Mouse (Mus musculus) midbrain, embryonic 15.5 days (tissue): ENCODE measurements around the gene Pbsn. TPM values are rescaled to one million over a fixed set of nuclear protein-coding genes. Genes with fewer than 3 reads are reported as not detected.

Source experiments
- ATAC-seq: fragments of 200-750 bp; cut with Nextera tagmentation; replicated peaks from 2 replicates; pipeline ENCODE4 v1.8.0; 2017; ENCODE audit warnings: moderate TSS enrichment
- H3K27ac ChIP-seq: fragments of 300-500 bp; sonication (generic); 2 replicates; pipeline ENCODE4 v1.5.1; 2015; ENCODE audit warnings: mild to moderate bottlenecking, inconsistent platforms
- H3K27me3 ChIP-seq: fragments of 300-500 bp; sonication (generic); replicated peaks from 2 replicates; pipeline ENCODE4 v1.6.1; 2015; ENCODE audit warnings: inconsistent platforms
- H3K36me3 ChIP-seq: fragments of 300-500 bp; sonication (generic); replicated peaks from 2 replicates; pipeline ENCODE4 v1.6.1; 2015; ENCODE audit warnings: inconsistent platforms
- H3K4me1 ChIP-seq: fragments of 300-500 bp; sonication (generic); 2 replicates; pipeline ENCODE4 v1.6.1; 2015; ENCODE audit warnings: inconsistent platforms
- H3K4me2 ChIP-seq: fragments of 300-500 bp; sonication (generic); 2 replicates; pipeline ENCODE4 v1.6.1; 2015; ENCODE audit warnings: inconsistent platforms, mild to moderate bottlenecking, moderate library complexity
- H3K4me3 ChIP-seq: fragments of 300-500 bp; sonication (generic); 2 replicates; pipeline ENCODE4 v1.5.1; 2015; ENCODE audit warnings: mild to moderate bottlenecking, inconsistent platforms
- H3K9ac ChIP-seq: fragments of 300-500 bp; sonication (generic); 2 replicates; pipeline ENCODE4 v1.6.1; 2015; ENCODE audit warnings: mild to moderate bottlenecking, inconsistent platforms
- H3K9me3 ChIP-seq: fragments of 300-500 bp; sonication (generic); 2 replicates; pipeline ENCODE4 v1.6.1; 2016; ENCODE audit warnings: inconsistent platforms
- WGBS: fragments of 180-500 bp; shearing (Covaris S2); methylation state at CpG from one replicate; pipeline ENCODE4 v1.1.7; 2015; ENCODE audit warnings: mixed read lengths; 5-methylcytosine and 5-hydroxymethylcytosine counted together
- polyA plus RNA-seq: library from polyadenylated mRNA; unstranded; fragments of >200 nt; fragmentation: Nextera tagmentation; extraction: Ambion mirVana; gene quantifications from 2 replicates; pipeline ENCODE4 v1.2.1, GENCODE M21; 2015

Gene Pbsn
- polyA plus RNA-seq, 1 experiment from 2014 or later, result not detected

DNA sequence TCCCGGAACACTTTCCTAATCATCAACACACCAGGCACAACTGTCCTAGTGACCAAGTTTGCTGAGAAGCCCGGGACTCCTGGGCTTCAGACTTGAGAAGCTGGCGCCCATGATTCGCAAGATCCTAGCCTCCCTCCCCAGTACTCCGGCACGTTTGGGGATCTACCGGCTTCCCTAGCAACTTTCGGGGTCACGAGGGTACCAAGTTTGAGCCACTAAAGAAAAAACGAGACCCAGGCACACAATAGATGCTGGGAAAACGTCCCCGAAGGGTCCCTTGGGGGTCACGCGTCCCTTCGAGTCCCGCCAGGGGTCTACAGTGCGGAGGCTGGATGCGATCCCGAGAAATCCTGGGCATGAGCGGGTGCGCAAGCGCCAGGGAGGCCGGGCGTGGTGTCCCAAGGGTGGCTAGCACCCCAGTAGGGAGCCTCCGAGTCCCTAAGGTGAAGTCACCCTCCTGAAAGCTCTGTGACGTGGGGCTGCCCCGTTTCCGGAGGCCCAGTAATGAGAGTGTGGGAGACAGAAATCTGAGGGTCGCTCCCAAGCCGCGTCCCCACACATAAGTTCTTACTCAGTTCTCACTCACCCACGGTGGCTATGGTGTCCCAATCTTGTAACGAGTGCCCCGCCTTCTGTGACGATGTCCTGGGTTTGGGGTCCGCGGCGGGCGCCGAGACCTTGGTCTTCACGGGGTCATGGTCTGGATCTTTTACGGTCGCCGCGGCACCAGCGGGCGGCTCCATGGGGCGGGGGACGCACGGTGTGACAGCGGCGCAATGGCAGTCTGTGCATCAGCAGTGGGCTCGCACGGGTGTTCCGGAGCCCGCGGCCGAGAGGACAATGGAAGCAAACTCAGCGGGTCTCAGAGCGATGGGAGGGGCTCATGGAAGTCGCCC is 58.2 kb downstream of the Pbsn start:
- Histone ChIP-seq H3K9ac (peak overlapping the region; percentile 58), H3K36me3 (no peaks in the 10 kb centered on the region), H3K4me3 (peak overlapping the region; percentile 67), H3K9me3 (no peaks in the 10 kb centered on the region), H3K4me2 (peak overlapping the region; percentile 72), H3K27ac (peak overlapping the region; percentile 85), H3K4me1 (peaks cover 12% of the 10 kb centered on the region; the same call in 1 of the 2 replicates), H3K27me3 (no peaks in the 10 kb centered on the region)
- peak; percentile 85 for ATAC-seq
- 35% methylated on average over 56 of the region's 61 CpGs for WGBS

GRCm38 (mm10) chrX:77788675-77789074 is 64.7 kb downstream of the Pbsn start:
- H3K4me1 ChIP-seq, result 0 out of 2 replicates have a peak, but pooled peaks cover 7% of the 10 kb centered on the region
- H3K36me3 ChIP-seq, result 0 out of 2 replicates have a peak, but pooled peaks cover 4% of the 10 kb centered on the region
- H3K4me2 ChIP-seq, result no peak overlapping the region
- no peak overlapping the region for H3K27ac ChIP-seq
- no peaks in the 10 kb centered on the region for H3K9me3 ChIP-seq
- H3K9ac ChIP-seq, result no peak overlapping the region
- no peaks in the 10 kb centered on the region for H3K27me3 ChIP-seq
- no peak overlapping the region for H3K4me3 ChIP-seq
- ATAC-seq, result no peak
- WGBS, result 87% methylated on average over 3 of the region's 3 CpGs

Other genes starting within 250 kb of the Pbsn start
- gene Prkx, start 57.3 kb downstream of the Pbsn start, polyA plus RNA-seq, result 26.1 and 27.0 TPM in 2 replicates
- gene Gm14744, start 11.1 kb upstream of the Pbsn start, polyA plus RNA-seq, result not detected in 2 replicates
- not detected in 2 replicates for gene 5430402E10Rik, start 71.4 kb upstream of the Pbsn start, polyA plus RNA-seq
- gene Obp1a, start 237.8 kb upstream of the Pbsn start, polyA plus RNA-seq, result 0.24 TPM in 1 of 2 replicates, not detected in the other